Mouse (Mus musculus): Measurements from ENCODE around the gene Fam117b. TPM values are rescaled to one million over a fixed set of nuclear protein-coding genes. Genes with fewer than 3 reads are reported as not detected.

The Fam117b gene
- total RNA-seq, 2 experiments from 2014 or later: 47.2 to 51.2 TPM

- DNase-seq (ENCODE audit: low spot score in 2 of 2): no peak
Measured at GRCm38 (mm10) chr1:59910941-59911340, 1.9 kb upstream of the Fam117b start.

DNA sequence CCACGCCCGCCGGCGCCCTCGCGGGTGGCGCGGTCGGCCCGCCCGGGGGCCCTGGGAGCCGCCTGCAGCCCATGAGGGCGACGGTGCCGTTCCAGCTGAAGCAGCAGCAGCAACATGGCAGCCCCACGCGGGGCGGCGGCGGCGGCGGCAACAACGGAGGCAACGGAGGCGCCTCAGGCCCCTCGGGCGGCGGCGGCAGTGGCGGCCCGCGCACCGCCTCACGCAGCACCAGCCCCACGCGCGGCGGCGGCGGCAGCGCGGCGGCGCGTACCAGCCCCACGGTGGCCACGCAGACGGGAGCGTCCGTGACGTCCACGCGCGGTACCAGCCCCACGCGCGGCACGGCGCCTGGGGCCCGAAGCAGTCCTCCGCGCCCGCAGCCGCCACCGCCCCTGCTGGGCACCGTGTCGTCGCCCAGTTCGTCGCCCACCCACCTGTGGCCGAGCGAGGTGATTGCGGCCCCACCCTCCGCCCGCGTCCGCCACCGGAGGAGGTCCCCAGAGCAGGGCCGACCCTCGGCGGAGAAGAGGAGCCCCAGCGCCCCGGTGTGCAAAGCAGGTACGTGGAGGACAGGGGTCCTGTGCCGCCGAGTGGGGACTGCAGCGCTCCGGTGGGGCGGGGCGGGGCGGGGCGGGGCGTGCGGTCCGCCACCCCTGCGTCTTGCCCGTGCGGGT is 526 bp downstream of the Fam117b start:
- peak; percentile 13 to 15 for DNase-seq (ENCODE audit: low spot score in 2 of 2)

DNA sequence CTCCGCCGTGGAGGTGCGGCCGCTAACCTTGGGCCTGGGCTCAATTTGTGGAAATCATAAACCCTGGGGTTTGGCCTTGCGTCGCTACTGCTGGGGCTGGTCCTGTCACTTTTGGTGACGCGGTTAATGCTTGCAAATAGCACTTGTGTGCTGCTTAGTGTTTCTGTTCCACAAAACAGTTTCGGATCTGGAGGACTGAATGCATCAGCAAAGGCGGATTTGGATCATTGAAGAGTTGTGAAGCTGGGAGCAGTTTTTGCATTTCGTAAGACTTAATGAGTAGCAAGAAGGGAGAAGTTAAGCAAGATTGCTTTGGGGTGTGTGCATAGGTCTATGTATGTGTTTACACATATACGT is 1.0 kb downstream of the Fam117b start:
- DNase-seq (ENCODE audit: low spot score in 2 of 2): no peak

GRCm38 (mm10) chr1:59914799-59915198 is 2.0 kb downstream of the Fam117b start:
- DNase-seq (ENCODE audit: low spot score in 2 of 2): no peak

GRCm38 (mm10) chr1:59915843-59916610 is 3.2 kb downstream of the Fam117b start:
- DNase-seq (ENCODE audit: low spot score in 2 of 2): no peak

- DNase-seq (ENCODE audit: low spot score in 2 of 2): no peak
Measured at GRCm38 (mm10) chr1:59917401-59917800, 4.6 kb downstream of the Fam117b start.

- no peak for DNase-seq (ENCODE audit: low spot score in 2 of 2)
Measured at GRCm38 (mm10) chr1:59918075-59918474, 5.3 kb downstream of the Fam117b start.

- no peak for DNase-seq (ENCODE audit: low spot score in 2 of 2)
Measured at GRCm38 (mm10) chr1:59923201-59923600, 10.4 kb downstream of the Fam117b start.

DNA sequence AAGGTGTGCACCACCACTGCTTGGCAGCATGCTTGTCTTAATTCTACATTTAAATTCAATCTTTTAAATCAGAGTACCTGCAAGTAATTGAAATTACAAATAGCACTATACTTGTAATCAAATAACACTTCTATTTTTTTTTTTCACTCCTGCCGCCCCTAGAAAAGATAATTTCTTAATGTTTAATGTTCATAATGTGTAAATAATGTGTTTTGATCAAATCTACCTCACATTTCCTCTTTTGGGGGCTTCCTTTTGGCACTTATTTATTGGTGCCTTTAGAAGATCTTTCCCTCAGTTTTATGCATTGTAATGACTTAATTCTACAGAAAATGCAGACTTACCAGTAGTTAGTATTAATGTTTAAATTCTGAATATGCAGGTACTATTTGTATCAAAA is 10.9 kb downstream of the Fam117b start:
- no peak for DNase-seq (ENCODE audit: low spot score in 2 of 2)

GRCm38 (mm10) chr1:59924411-59924810 is 11.6 kb downstream of the Fam117b start:
- no peak for DNase-seq (ENCODE audit: low spot score in 2 of 2)

DNA sequence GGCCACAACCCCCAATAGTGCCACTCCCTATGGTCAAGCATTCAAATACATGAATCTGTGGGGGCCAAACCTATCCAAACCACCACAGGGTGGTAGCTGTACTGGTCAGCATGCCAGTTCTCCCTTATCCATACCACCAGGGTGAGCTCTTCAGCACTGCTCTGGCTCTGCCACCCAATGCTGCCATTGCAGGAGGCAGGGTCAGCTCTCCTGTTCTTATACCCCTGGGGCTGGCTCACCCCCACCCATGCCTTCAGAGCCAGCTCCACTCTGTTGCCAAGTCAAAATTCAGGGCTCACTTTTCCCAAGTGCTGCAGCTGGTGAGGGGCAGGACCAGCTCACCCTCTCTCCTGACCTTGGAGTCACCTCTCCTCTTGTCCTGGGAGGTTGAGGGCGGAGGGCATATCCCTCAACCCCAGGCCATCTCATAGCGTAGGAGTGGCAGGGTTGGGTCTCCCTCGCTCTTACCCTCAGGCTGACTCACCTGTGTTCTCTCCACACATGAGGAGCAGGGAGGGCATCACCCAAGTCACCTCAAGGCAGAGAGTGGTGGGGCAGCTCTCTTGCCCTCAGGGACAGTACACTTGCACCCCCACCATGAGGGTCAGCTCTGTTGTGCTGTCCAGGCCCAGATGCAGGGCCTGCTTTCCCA is 13.3 kb downstream of the Fam117b start:
- no peak for DNase-seq (ENCODE audit: low spot score in 2 of 2)

GRCm38 (mm10) chr1:59927131-59927680 is 14.4 kb downstream of the Fam117b start:
- no peak for DNase-seq (ENCODE audit: low spot score in 2 of 2)

GRCm38 (mm10) chr1:59930926-59931325 is 18.1 kb downstream of the Fam117b start:
- DNase-seq (ENCODE audit: low spot score in 2 of 2): no peak

DNA sequence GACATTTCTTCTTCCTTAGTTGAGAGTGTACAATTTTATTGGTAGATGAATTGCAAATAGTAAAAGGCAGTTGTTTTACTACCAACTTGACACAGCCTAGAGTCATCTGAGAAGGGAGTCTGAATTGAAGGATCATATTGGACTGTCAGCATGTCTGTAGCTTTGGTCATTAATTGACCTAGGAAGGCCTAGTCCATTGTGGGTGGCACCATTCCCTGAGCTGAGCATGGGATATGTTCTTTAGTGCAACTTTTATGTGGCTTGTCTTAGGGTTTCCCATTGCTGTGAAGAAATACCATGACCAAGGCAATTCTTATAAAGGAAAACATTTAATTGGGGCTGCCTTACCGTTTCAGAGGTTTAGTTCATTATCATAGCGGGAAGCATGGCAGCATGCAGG is 20.2 kb downstream of the Fam117b start:
- DNase-seq (ENCODE audit: low spot score in 2 of 2): no peak

DNA sequence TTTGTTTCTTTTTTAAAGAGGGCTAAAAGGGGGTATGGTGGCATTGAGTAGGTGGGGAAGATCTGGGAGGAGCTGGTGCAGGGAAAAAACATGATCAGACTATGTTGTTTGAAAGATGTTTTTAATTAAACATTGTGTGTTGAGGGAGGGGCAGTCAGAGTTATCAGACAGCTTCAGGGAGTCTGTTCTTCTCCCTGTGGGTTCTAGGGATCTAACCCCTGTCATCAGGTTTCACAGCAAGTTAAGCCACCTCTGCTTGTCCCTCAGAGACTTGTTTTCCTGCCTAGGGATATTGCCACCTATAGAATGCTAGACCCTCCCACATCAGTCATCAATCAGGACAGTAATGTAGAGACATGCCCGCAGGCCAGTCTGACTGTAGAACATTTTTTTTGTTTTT is 28.3 kb downstream of the Fam117b start:
- DNase-seq (ENCODE audit: low spot score in 2 of 2): no peak

GRCm38 (mm10) chr1:59942057-59942790 is 29.4 kb downstream of the Fam117b start:
- DNase-seq (ENCODE audit: low spot score in 2 of 2): no peak

GRCm38 (mm10) chr1:59943825-59944224 is 31.0 kb downstream of the Fam117b start:
- no peak for DNase-seq (ENCODE audit: low spot score in 2 of 2)

DNA sequence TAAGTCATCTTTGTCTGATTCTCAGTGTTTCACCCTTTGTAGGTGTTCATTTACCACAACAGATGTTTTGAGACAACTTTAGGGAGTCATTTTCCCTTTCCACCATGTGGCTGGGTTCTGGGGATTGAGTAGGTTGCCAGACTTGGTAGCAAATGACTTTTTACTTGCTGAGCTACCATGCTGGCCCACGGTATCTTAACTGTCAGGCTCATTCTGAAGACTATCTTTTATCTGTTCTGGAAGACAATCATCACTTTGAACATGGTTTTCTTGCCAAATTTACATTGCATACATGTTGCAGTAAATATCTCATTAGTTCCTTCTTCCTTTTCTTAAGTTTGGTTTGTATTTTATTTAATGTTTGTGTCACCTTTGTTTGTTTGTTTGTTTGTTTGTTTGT is 33.2 kb downstream of the Fam117b start:
- no peak for DNase-seq (ENCODE audit: low spot score in 2 of 2)

GRCm38 (mm10) chr1:59947509-59947908 is 34.7 kb downstream of the Fam117b start:
- DNase-seq (ENCODE audit: low spot score in 2 of 2): no peak

DNA sequence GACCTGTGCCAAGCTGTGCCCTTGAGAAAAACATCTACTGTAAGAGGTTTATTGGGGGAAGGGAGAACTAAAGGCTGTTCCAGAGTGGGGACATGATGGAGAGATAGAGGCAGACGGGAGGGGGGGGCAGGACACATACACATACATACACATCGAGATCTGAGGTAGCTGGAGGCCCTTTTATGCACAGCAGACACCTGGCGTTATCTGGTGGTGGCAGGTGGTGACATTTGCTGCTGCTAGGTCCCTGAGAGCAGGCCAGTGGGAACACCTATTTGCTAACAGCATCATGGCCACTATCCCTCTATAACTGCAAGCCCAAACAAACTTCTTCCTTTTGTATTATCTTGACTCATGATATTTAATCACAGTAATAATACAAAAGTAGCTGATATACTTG is 44.4 kb downstream of the Fam117b start:
- DNase-seq (ENCODE audit: low spot score in 2 of 2): no peak

DNA sequence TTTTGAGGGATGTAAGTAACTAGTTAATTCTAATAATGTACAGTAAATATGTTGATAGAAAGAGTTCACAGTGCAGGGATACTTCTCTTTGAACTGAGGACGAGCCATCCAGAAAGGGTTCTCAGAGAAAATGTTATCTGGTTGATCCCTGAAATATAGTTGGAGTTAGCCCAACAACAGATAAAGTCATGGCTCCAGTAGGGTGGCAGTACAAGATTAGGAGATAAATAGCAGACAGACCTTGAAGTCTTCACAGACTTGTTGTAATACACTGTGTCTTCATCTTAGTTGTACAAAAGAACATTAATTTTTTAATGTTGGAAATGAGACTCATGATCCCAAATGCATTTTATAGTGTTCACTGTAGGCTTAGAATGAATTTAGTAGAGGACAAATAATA is 47.1 kb downstream of the Fam117b start:
- no peak for DNase-seq (ENCODE audit: low spot score in 2 of 2)

All from adrenal gland, postnatal 4 days (tissue).